Mouse (Mus musculus): ENCODE measurements around the gene Tmem53. TPM values are rescaled to one million over a fixed set of nuclear protein-coding genes. Genes with fewer than 3 reads are reported as not detected.

Tmem53 gene
- total RNA-seq, 2 experiments from 2014 or later = 2.4 to 5.2 TPM

- DNase-seq (ENCODE audit: low spot score in 2 of 2) = peak in 1 of 2 experiments; percentile 14
- intact Hi-C loops (cut with DNase I) = loop anchor here (10.0 kb wide), 1 partner anchor 396 kb away; no protein-coding TSS in a partner anchor
These were observed 26.9 kb downstream of the Tmem53 start for GRCm38 (mm10) chr4:117278381-117279252.

- DNase-seq (ENCODE audit: low spot score in 2 of 2) = no peak
- intact Hi-C loops (cut with DNase I) = loop anchor here (10.0 kb wide), 1 partner anchor 396 kb away; no protein-coding TSS in a partner anchor
These were observed 27.5 kb downstream of the Tmem53 start for GRCm38 (mm10) chr4:117279253-117279642.

DNA sequence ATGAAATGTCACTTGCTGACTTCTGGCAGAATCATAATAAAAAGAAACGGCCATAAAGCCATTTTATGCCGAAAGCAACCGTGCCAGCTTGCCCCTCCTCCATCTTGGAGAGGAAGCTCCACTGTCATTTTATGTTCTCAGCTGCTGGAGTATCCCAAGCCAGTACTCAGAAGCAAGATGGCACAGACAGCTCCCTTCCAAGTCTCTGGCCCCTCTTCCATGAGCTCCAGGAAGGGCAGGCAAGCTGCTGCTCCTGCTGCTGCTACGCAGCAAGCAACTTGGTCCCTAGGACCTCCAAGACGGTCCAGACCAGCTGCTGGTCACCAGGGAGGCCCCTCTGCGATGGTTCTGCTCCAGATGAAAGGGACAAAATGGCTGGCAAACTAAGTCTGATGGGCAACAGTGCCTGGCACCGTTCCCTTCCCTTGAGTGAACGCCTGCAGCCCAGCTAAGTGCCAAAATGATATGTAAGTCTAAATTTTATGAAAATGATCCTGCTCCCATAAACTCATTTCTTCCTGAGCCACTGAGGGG, 28.7 kb downstream of the Tmem53 start:
- DNase-seq (ENCODE audit: low spot score in 2 of 2) = no peak
- intact Hi-C loops (cut with DNase I) = no loop called here

- no peak for DNase-seq (ENCODE audit: low spot score in 2 of 2)
- intact Hi-C loops (cut with DNase I) = no loop called here
These were observed 29.5 kb downstream of the Tmem53 start for GRCm38 (mm10) chr4:117281090-117281845.

DNA sequence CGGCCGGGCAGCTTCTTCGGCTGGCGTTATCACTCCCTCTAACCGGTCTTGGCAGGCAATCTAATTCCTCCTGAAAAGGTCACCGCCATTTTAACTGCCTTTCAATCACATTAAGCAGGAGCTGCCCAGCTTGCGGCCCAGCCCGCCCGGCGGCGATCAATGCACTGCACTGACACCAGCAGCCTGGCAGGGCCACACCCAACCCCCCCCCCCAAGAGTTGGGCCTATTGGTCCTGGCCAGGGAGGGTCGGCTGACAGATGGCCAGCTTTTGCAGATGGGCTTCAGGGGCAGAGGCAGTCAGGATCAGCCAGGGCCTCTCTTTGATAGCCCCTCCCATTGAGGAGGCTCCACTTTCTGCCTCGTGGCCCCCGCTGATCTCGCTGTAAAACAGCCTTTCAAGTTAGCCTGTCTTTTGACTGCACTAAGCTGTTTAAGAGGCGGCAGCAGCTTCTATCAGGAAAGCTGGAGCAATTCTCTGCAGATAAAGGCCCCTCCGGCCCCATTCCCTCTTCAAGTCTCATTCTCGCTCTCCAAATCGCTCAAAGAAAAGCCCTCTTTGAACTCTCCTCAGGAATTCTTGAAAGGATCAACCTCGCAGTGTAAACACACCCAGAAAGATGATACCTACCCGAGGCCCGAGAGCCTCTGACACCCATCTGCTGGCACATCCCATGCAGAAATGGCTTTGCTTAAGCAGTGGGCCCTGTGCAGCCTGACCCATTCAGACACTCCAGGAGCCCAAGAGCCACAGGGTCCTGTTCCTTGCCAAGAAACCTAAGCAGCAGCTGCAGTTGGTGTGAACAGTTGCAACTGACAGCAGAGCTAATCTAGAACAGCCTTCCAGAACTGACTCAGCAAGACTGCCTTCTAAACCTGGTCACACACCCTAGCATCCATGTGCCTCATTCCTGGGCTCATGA, 31.8 kb downstream of the Tmem53 start:
- DNase-seq (ENCODE audit: low spot score in 2 of 2) = no peak
- intact Hi-C loops (cut with DNase I) = no loop called here

DNA sequence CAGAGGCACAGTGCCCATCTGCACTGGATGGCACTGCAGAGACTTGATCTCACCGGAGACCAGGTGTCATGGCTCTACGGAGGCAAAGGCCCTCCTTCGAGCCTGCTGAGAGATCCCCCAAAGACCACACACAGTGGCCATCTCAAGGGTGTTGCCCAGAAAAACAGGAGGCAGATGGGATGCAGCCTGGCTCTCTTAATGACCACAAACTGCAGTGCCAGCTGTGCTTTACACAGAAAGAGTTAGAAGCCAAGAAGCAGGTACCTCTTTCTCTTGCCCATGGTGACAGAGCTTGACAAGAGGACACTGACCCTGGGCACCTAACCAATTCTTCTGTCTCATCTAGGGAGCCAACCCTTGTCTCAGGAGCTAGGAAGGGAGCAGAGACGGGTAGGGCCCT, 32.6 kb downstream of the Tmem53 start:
- DNase-seq (ENCODE audit: low spot score in 2 of 2) = no peak
- intact Hi-C loops (cut with DNase I) = no loop called here

DNA sequence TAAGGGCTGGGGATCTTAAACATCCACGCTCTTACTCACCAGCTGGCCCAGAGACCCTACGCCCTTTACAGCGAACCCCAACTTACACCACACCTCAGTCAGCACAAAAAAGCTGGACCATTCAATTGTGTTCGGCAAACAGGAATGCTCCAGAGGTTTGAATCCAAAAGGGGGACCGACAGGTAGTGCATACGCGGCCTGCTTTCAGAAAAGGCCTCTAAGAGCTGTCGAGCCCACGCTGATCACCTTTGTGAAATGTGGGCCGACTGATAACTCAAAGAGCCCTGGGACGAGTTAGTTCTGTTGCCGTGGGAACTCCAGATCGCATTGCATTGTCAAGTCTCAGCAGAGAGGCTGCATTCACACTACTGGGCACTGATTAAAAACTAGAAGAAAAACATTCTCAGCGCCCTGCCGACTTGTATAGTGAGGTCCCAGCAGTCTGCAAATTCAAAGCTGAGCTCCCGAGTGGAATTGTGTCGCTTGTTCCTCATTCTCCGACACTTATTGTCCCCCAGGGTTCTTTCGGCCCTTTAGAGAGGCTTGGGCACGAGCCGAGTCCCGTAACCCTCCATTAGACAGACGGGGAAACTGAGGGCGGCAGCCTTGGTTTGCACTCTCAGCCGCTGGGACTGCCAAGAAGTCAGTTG, 36.7 kb downstream of the Tmem53 start:
- intact Hi-C loops (cut with DNase I) = no loop called here
- DNase-seq (ENCODE audit: low spot score in 2 of 2) = no peak

DNA sequence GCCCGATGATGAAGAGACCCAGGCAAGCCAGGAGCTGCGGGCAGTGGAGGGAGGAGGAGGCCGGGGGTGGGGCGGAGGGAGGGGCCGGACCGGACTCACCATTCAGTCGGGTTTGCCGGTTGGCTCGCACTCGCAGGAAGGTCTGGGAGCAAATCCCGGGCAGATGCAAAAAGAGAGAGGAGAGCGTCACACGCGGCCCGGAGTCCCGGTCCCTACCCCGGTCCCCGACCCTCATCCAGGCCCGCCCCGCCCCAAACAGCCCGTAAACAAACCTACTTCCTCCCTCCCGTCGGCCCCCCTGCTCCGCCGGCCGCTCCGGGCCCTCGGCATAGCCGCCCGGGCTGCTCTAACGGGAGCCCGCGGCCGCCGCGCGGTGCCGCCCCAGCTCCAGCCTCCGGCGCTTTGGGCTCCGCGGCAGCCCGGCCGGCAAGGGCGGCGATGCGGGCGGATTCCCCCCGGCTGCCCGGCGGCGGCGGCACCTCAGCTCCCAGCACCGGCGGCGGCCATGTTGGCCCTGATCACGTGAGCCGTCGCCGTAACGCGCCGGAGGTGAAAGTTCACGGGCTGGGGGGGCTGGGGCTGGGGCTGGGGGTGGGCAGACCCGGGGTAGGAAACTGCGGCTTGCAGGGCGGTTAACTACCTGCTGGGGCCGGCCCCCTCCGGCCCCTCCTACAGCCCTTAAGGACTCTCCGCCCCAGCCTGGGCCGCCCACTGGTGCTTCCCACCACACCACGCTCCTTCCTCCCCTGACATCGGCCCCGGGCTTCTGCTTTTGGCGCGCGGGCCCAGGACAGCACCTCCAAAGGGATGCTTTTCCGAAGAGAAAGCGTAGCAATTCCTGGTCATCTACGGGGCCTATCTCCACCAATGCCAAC, 37.4 kb downstream of the Tmem53 start:
- peak; percentile 67 to 85 for DNase-seq (ENCODE audit: low spot score in 2 of 2)
- intact Hi-C loops (cut with DNase I) = no loop called here

GRCm38 (mm10) chr4:117291696-117292095, 39.9 kb downstream of the Tmem53 start:
- intact Hi-C loops (cut with DNase I) = no loop called here
- no peak for DNase-seq (ENCODE audit: low spot score in 2 of 2)

DNA sequence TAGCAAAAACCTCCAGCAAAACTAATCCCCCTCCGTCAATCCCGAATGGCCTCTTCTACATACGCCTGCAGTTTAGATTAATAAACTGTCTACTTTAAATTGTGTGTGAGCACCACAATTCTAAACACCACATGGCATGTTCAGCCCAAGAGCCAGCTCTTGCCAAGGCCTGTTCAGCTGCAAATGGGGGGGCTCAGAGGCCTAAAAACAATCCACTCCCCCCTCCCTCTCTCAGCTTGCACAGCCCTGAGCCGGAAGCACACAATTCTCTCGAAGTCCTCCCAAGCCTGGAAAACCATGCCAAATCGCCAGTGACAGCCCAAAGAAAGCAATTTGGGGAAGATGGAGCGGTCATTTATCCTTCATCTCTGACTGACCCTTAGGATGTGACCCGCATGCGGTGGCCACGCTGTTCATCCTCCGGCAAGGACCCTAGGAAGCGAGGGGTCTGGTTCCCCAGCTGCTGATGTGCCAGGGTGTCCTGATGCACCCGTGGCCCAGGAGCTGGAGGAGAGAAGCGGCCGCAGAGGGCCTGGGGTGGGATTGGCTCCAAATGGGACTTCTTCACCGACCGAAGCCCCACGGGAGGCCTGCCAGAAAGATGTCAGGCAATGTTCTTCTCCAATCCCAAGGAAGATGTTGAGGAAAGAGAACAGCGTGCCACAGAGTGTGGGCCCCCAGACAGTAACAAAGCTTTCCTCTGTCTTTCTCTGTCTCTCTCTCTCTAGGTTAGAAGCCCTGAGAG, 45.3 kb downstream of the Tmem53 start:
- intact Hi-C loops (cut with DNase I) = no loop called here
- DNase-seq (ENCODE audit: low spot score in 2 of 2) = no peak

- intact Hi-C loops (cut with DNase I) = no loop called here
- DNase-seq (ENCODE audit: low spot score in 2 of 2) = no peak
These were observed 46.1 kb downstream of the Tmem53 start for GRCm38 (mm10) chr4:117297819-117298218.

GRCm38 (mm10) chr4:117299921-117300320, 48.2 kb downstream of the Tmem53 start:
- DNase-seq (ENCODE audit: low spot score in 2 of 2) = no peak
- intact Hi-C loops (cut with DNase I) = no loop called here

DNA sequence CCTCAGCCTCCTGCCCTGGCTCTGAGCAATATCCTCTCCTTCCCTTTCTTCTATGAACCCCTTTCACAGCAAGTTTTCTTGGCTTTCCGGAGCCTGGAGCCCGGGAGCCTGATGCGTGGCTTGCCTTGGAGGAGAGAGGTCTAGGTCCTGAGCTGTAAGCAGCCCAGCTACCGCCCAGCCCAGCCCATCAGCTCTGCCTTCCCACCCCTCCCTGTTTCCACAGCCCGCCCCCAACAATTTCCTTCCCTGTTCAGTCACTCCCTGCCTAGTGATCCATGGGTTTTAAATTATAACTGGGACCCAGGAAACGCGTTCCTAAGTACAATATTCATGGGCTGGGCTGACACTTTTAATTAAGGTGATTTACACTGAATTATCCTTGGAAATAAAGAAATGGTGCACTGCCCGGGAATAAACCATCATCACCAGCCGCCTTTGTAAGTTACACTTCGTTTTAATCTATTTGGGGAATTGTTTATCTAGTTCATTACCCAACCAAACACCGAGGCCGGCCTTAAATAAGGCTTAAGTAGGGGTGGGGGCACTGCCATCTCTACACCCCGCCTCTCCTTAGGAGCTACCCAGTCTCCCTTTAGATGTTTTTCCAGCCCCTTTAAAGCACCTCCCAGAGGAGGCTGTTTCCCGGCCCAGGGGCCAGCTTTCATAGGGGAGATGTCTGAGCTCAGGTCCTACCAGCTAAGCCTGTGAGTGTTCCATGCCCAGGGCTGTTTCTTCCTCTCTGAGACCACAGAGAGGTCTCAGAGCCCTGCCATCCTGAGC, 50.5 kb downstream of the Tmem53 start:
- intact Hi-C loops (cut with DNase I) = no loop called here
- DNase-seq (ENCODE audit: low spot score in 2 of 2) = no peak

DNA sequence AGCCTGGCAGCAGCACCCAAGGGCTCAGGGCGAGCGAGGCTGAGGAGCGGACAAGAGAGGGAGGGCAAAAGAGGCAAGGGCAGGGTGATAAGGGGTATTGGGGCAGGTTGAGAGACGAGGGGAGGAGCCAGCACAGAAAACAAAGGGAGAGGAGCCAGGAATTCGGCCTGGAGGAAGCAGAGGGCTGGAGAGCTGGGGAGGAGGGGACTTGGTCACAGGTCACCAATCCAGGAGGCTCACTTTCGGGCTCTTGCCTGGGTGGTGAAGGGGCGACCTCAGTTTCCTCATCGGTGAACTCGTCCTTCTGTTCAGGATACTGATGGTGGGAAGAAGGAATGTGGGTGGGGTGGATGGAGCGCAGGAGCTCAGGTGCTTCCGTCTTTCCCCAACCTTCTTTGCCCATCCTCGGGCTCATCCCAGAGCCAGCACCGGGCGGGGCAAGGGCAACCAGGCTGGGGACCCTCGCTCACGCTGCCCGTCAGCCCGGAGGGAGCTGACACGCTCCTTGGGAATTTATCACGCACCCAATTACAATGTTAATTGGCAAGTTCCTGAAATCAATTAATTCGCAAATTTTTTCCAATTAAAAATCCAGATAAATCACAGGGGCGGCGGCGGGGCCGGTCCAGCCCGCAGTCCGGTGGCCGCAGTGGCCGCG, 52.0 kb downstream of the Tmem53 start:
- intact Hi-C loops (cut with DNase I) = no loop called here
- no peak for DNase-seq (ENCODE audit: low spot score in 2 of 2)

- no peak for DNase-seq (ENCODE audit: low spot score in 2 of 2)
- intact Hi-C loops (cut with DNase I) = no loop called here
These were observed 52.7 kb downstream of the Tmem53 start for GRCm38 (mm10) chr4:117304239-117305025.
